Mouse (Mus musculus) midbrain, postnatal 0 days (tissue): ENCODE results near the gene Hmcn2. TPM values are rescaled to one million over a fixed set of nuclear protein-coding genes. Genes with fewer than 3 reads are reported as not detected.

ENCODE experiments used
- ATAC-seq: fragments of 200-750 bp; cut with Nextera tagmentation; 2 replicates; pipeline ENCODE4 v1.8.0; 2017; ENCODE audit warnings: moderate number of reproducible peaks, mild to moderate bottlenecking, moderate TSS enrichment, moderate library complexity; ENCODE audit not compliant: low FRiP score
- DNase-seq: peaks from one replicate; pipeline ENCODE4 v3.0.0-alpha.2; 2015; ENCODE audit warnings: low spot score
- H3K27ac ChIP-seq: fragments of 300-500 bp; sonication (generic); 2 replicates; pipeline ENCODE4 v1.5.1; 2014; ENCODE audit warnings: low read depth, mild to moderate bottlenecking, low read length, mixed read lengths
- H3K27me3 ChIP-seq: fragments of 300-500 bp; sonication (generic); 2 replicates; pipeline ENCODE4 v1.6.1; 2014; ENCODE audit warnings: low read length, control low read depth, mixed read lengths; ENCODE audit not compliant: insufficient read depth
- H3K36me3 ChIP-seq: fragments of 300-500 bp; sonication (generic); 2 replicates; pipeline ENCODE4 v1.6.1; 2014; ENCODE audit warnings: low read length, control low read depth, mixed read lengths; ENCODE audit not compliant: insufficient read depth
- H3K4me1 ChIP-seq: fragments of 300-500 bp; sonication (generic); 2 replicates; pipeline ENCODE4 v1.6.1; 2014; ENCODE audit warnings: mild to moderate bottlenecking, control low read depth, antibody characterized with exemption, low read length, mixed read lengths; ENCODE audit not compliant: insufficient read depth
- H3K4me2 ChIP-seq: fragments of 300-500 bp; sonication (generic); 2 replicates; pipeline ENCODE4 v1.6.1; 2014; ENCODE audit warnings: low read depth, mild to moderate bottlenecking, low read length, mixed read lengths; ENCODE audit not compliant: poor library complexity, severe bottlenecking
- H3K4me3 ChIP-seq: fragments of 300-500 bp; sonication (generic); 2 replicates; pipeline ENCODE4 v1.5.1; 2014; ENCODE audit warnings: low read depth, mild to moderate bottlenecking, low read length, moderate library complexity
- H3K9ac ChIP-seq: fragments of 300-500 bp; sonication (generic); replicated peaks from 2 replicates; pipeline ENCODE4 v1.6.1; 2014; ENCODE audit warnings: mild to moderate bottlenecking, low read length, moderate library complexity, mixed read lengths; ENCODE audit not compliant: poor library complexity, severe bottlenecking
- H3K9me3 ChIP-seq: fragments of 300-500 bp; sonication (generic); 2 replicates; pipeline ENCODE4 v1.6.1; 2016; ENCODE audit warnings: low read length, control low read depth
- CTCF ChIP-seq: IDR thresholded peaks from 2 replicates; pipeline ENCODE4 v1.5.1; 2016; ENCODE audit warnings: antibody characterized with exemption, mild to moderate bottlenecking
- WGBS: fragments of 180-500 bp; shearing (Covaris S2); extraction: QIAGEN DNeasy Blood & Tissue Kit; methylation state at CpG from one replicate; pipeline ENCODE4 v1.1.7; 2014; 5-methylcytosine and 5-hydroxymethylcytosine counted together
- polyA plus RNA-seq: library from polyadenylated mRNA; unstranded; fragments of >200 nt; fragmentation: Nextera tagmentation; extraction: Ambion mirVana; gene quantifications from 2 replicates; pipeline ENCODE4 v1.2.1, GENCODE M21; 2015
- total RNA-seq: library from RNA; depleted of rRNA; stranded (reverse); fragments of >200 nt; gene quantifications from 2 replicates; pipeline ENCODE4 v1.2.3, GENCODE M21; 2014

Gene Hmcn2
- total and polyA plus RNA-seq, 2 experiments from 2014 or later, result 0.37 to 0.60 TPM

- WGBS, result 41% methylated on average over 4 of the region's 4 CpGs
- Histone ChIP-seq H3K36me3 (no peaks in the 10 kb centered on the region), H3K27me3 (no peaks in the 10 kb centered on the region), H3K4me2 (no peak overlapping the region), H3K4me3 (no peak overlapping the region), H3K9me3 (no peaks in the 10 kb centered on the region), H3K4me1 (no peaks in the 10 kb centered on the region), H3K27ac (no peak overlapping the region), H3K9ac (no peak overlapping the region)
- peak; percentile 66 for TF ChIP-seq CTCF
- ATAC-seq (no peak), DNase-seq (no peak)
Observed at GRCm38 (mm10) chr2:31305684-31306083, 8.5 kb upstream of the Hmcn2 start.

GRCm38 (mm10) chr2:31308257-31308656 is 6.0 kb upstream of the Hmcn2 start:
- peak; percentile 49 for TF ChIP-seq CTCF
- no peak overlapping the region for H3K4me3 ChIP-seq
- no peak overlapping the region for H3K4me2 ChIP-seq
- 59% methylated on average over 4 of the region's 4 CpGs for WGBS
- H3K9ac ChIP-seq, result no peak overlapping the region
- ATAC-seq, result no peak
- no peak overlapping the region for H3K27ac ChIP-seq
- peaks cover 13% of the 10 kb centered on the region for H3K27me3 ChIP-seq
- H3K4me1 ChIP-seq, result no peaks in the 10 kb centered on the region
- no peaks in the 10 kb centered on the region for H3K36me3 ChIP-seq
- H3K9me3 ChIP-seq, result no peaks in the 10 kb centered on the region
- DNase-seq, result no peak

- 64% methylated on average over 14 of the region's 15 CpGs for WGBS
- Histone ChIP-seq H3K9ac (no peak overlapping the region), H3K4me3 (no peak overlapping the region), H3K27ac (no peak overlapping the region), H3K4me1 (peaks cover 5% of the 10 kb centered on the region; the same call in 1 of the 2 replicates), H3K27me3 (peaks cover 26% of the 10 kb centered on the region), H3K36me3 (no peaks in the 10 kb centered on the region), H3K9me3 (no peaks in the 10 kb centered on the region), H3K4me2 (no peak overlapping the region)
- no peak for ATAC-seq
- TF ChIP-seq CTCF, result no peak
- DNase-seq, result no peak
Observed at GRCm38 (mm10) chr2:31309549-31309948, 4.7 kb upstream of the Hmcn2 start.

GRCm38 (mm10) chr2:31318162-31318561 is 3.9 kb downstream of the Hmcn2 start:
- Histone ChIP-seq H3K27me3 (peaks cover 34% of the 10 kb centered on the region), H3K4me1 (peaks cover 5% of the 10 kb centered on the region; the same call in 1 of the 2 replicates), H3K36me3 (no peaks in the 10 kb centered on the region), H3K27ac (no peak overlapping the region), H3K4me3 (no peak overlapping the region), H3K9ac (no peak overlapping the region), H3K4me2 (no peak overlapping the region), H3K9me3 (no peaks in the 10 kb centered on the region)
- ATAC-seq (no peak), DNase-seq (peak; percentile 21)
- 16% methylated on average over 2 of the region's 2 CpGs for WGBS
- TF ChIP-seq CTCF, result no peak

- no peak overlapping the region for H3K27ac ChIP-seq
- no peak overlapping the region for H3K4me3 ChIP-seq
- peaks cover 24% of the 10 kb centered on the region for H3K27me3 ChIP-seq
- DNase-seq, result no peak
- H3K9ac ChIP-seq, result no peak overlapping the region
- no peak for TF ChIP-seq CTCF
- no peak overlapping the region for H3K4me2 ChIP-seq
- ATAC-seq, result no peak
- WGBS, result 65% methylated on average over 2 of the region's 2 CpGs
- H3K4me1 ChIP-seq, result peaks cover under 1% of the 10 kb centered on the region; the same call in 1 of the 2 replicates
- H3K9me3 ChIP-seq, result no peaks in the 10 kb centered on the region
- no peaks in the 10 kb centered on the region for H3K36me3 ChIP-seq
Observed at GRCm38 (mm10) chr2:31319200-31319599, 5.0 kb downstream of the Hmcn2 start.

- WGBS, result 22% methylated on average over 10 of the region's 10 CpGs
- Histone ChIP-seq H3K27ac (no peak overlapping the region), H3K36me3 (no peaks in the 10 kb centered on the region), H3K9me3 (no peaks in the 10 kb centered on the region), H3K9ac (no peak overlapping the region), H3K4me2 (no peak overlapping the region), H3K27me3 (no peaks in the 10 kb centered on the region), H3K4me3 (no peak overlapping the region), H3K4me1 (no peaks in the 10 kb centered on the region)
- no peak for ATAC-seq
- TF ChIP-seq CTCF, result no peak
- DNase-seq, result no peak
Observed at GRCm38 (mm10) chr2:31327186-31327585, 13.0 kb downstream of the Hmcn2 start.
